Mouse (Mus musculus) ES-E14 (cell line): ENCODE results near the gene Gabra2.

Source experiments
- CHD2 ChIP-seq: IDR thresholded peaks from 2 replicates; pipeline ENCODE4 v1.6.1; 2014; ENCODE audit warnings: mild to moderate bottlenecking, low read depth, low read length, inconsistent platforms
- HCFC1 ChIP-seq: IDR thresholded peaks from 2 replicates; pipeline ENCODE4 v1.6.1; 2012; ENCODE audit warnings: low read length, inconsistent platforms, borderline replicate concordance; ENCODE audit not compliant: insufficient read depth
- ZC3H11A ChIP-seq: IDR thresholded peaks from 2 replicates; pipeline ENCODE4 v1.6.1; 2012; ENCODE audit warnings: low read depth, mild to moderate bottlenecking, inconsistent platforms, low read length, borderline replicate concordance
- ZNF384 ChIP-seq: IDR thresholded peaks from 2 replicates; pipeline ENCODE4 v1.6.1; 2012; ENCODE audit warnings: low read depth, low read length, inconsistent platforms

DNA sequence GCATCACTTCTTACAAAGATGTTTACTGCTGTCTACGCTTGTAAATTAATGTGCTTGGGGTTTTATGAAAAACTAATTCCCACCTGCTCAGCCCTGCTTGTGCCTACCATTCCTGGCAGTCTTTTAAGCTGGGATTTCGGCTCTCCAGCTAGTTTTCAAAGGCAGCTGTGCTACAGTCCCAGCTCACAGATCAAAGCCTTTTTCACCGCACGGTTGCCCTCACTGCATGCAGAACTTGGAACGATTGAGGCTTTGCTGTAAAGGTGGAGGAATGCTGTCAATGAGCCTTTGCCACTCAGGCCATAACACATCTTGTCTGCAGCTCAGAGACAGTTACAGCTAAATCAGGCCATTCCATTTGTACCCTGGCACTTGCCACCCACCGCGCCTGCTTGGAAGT is 37.6 kb downstream of the Gabra2 start:
- TF ChIP-seq ZC3H11A (no peak), HCFC1 (no peak), ZNF384 (no peak), CHD2 (no peak)
